Mouse (Mus musculus) left cerebral cortex, postnatal 10 days (tissue): ENCODE data around the gene Cnpy1. TPM values are rescaled to one million over a fixed set of nuclear protein-coding genes. Genes with fewer than 3 reads are reported as not detected.

Source experiments
- DNase-seq, 2 experiments: peaks; one replicate each; pipeline ENCODE4 v3.0.0; 2021 to 2022; ENCODE audit warnings: low spot score in 2 of 2, mixed read lengths in 1 of 2; ENCODE audit errors: extremely low spot score in 1 of 2
- intact Hi-C: fragments of 180-260 bp; cut with DNase I; formaldehyde crosslinking; loops from one replicate; pipeline ENCODE4 v1.15.1; 2025
- total RNA-seq, 2 experiments: library from RNA; stranded (reverse); gene quantifications; 2 replicates each; pipeline ENCODE4 v1.2.3; 2021

The Cnpy1 gene
- total RNA-seq, result under 1 TPM; 0.17 to 0.20 TPM

DNA sequence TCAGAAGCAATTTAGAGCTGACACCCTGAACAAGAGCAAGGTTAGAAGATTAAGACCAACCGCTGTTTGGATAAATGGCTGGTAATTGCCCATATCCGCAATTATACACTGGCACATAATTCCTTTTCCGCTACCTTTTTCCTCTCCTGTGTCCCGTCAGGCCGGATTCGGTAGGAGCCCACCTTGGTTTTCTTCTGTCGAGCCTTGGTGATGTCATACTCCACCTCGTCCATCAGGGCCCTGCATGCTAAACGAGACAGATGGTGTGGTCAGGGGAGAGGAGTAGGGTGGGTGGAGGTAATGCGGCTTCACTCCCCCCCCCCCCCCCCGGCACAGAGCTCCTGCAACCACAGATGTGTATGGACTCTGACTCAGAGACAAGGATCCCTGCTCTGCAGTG lies at the start of gene Cnpy1:
Cnpy1 (minus strand) TSS at position 233 of the 400 bp plus-strand sequence.
- intact Hi-C loops, result no loop called here
- DNase-seq, result no peak

DNA sequence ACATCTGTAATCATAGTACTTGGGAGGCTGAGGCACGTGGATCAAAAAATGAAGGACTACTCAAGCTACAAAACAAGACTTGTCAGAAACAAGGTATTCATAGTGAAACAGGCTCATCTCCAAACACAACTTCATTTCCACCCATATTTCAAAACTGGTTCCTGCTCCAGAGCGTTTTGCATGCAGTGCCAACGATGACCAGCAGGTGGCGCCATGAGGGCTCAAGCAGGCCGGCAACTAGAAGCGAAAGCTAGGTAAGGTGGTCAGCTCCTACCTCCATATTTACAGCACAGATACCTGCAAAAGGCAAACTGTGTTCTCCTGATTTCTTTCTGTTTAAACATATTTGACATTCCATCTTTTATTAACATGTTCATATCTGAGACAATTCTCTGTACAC lies 48.4 kb upstream of the Cnpy1 start:
- intact Hi-C loops, result loop anchor here (5.0 kb wide), 1 partner anchor 93 kb away; no protein-coding TSS in a partner anchor
- peak; percentile 49 to 85 for DNase-seq

DNA sequence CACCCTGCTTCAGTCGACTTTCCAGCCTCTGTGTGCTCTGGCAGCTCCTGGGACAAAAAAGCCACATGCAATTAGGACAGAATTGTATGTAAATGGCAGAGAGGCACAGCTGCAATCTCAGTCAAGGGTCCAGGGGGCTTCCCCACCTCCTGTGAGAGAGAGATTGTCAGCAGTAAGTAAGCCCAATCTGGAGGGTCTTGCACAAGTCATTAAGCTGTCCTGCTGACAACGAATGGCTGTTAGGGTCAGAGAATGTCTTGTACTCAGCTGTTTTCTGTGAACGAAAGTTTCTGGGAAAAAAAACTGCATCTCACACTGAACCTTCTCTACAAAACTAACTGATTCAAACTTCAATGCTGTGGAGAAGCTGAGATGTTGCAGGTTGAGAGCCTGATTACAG lies 46.7 kb upstream of the Cnpy1 start:
- no peak for DNase-seq
- intact Hi-C loops, result loop anchor here (5.0 kb wide), 1 partner anchor 95 kb away; no protein-coding TSS in a partner anchor

DNA sequence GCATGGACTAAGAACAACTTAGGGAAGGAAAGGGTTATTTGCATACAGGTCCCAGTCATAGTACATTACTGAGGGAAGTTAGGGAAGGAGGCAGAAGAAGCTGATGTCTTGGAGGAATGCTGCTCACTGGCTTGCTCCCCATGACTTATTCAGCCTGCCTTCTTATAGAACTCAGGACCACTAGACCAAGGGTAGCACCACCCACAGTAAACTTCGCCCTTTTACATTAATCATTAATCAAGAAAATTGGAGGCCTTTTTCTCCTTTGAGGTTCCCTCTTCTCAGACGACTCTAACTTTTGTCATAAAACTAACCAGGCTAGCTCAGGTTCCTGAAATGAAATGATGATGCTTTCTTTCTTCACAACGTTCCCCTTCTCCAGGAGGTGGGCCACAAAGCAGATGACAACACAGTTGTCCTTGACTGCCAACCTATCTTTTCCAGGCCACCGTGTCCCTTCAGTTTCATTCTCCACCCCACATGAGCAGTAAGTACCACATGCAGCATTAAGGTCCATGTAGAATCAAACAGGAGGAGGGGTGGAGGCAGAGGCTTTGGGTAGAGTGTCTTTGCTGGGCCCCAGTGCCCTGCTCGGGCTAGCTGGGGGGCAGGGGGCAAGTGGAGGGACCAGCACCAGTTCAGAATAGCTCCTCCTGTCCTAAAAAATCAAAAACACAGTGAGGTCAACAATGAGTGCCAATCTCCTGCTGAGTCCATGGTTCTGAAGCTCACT lies 45.7 kb upstream of the Cnpy1 start:
- DNase-seq, result no peak
- intact Hi-C loops, result loop anchor here (5.0 kb wide), 1 partner anchor 96 kb away; no protein-coding TSS in a partner anchor

DNA sequence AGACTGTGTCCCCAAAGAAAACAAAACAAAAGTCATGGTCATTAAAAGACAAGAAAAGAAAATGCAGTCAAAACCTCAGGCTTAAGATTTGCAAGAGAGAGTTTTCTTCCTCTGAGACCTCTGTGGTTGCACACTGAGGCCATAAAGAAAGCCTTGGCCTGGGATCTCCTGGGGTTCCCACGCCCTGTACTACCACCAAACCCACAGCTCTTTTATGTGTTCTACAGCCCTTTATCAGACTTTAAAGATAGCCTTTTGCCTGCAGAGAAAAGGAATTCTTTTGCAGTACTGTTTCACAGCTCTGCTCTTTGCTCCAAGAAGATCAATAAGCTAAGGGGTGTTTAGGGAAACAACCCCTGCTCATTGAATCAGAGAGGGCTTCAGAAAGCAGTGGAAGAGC lies 45.0 kb upstream of the Cnpy1 start:
- no peak for DNase-seq
- intact Hi-C loops, result loop anchor here (5.0 kb wide), 1 partner anchor 97 kb away; no protein-coding TSS in a partner anchor

DNA sequence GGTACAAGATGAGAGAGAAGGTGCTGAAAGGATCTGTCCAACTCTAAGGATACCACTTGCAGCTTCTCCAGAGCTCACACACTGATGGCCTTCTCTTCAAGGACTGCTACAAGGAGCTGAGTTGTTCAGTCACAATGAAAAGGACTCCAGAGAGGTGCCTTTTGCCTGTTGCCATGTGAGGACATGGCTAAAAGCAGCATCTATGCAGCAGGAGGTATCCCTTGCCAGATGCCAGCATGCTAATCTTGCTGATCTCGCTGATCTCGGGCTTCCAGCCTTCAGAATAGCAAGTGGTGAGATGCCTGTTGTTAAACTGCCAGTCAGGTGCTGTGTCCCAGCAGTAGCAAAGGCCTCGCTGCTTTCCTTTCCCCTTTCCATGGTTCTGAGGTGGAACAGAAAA lies 43.5 kb upstream of the Cnpy1 start:
- intact Hi-C loops, result no loop called here
- DNase-seq, result no peak

DNA sequence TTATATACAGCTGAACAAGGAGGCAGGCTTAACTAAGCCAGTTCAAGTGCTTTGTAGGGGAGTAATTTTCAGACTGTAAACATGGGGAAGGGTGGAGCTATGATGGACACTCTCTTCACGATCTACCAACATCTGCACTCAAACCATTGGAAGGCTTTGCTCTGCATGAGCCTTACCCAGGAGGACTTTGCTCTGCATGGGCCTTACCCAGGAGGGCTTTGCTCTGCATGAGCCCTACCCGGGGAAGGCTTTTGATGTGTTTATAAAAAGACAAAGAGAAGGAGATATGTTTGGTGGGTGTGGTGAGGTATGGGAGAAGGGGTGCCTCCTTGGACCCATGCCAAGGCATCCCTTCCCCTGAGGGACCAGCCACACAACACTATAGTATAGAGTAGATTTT lies 31.7 kb upstream of the Cnpy1 start:
- DNase-seq, result no peak
- intact Hi-C loops, result no loop called here

DNA sequence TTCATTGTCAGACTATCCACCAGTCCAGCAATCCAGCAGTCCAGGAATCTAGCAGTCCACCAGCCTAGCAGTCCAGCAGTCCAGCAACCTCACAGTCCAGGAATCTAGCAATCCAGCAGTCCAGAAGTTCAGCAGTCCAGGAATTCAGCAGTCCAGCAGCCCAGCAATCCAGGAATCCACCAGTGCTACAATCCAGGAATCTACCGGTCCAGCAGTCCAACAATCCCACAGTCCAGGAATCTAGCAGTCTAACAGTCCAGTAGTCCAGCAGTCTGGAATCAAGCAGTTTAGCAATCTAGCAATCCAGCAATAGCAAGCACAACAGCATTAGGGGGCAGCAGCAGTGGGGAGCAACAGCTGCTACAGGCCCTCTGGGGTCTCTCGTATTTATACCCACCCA lies 27.2 kb upstream of the Cnpy1 start:
- intact Hi-C loops, result no loop called here
- no peak for DNase-seq

DNA sequence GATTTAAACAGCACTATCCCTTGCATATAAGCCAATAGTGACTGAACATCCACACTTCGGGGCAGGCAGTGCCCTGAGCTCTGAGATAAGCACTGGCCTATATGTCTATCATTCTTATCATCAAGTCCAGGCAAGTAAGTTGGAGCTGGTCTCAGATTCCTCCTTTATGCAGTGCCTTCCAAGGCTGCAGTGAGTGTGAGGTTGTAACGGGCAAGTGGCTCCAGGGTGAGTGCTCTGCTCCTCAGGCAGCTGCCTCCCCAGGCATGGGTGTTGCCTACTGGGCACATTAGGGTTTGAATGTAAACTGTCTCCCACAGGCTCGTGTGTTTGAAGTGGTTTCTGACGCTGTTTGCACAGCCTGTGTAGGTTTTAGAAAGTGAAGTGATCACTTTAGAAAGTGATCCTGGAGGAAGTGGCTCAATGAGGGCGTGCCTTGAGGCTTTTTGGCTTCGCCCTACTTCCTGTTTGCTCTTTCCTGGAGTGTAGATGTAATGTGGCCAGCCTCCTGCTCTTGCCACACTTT lies 23.9 kb upstream of the Cnpy1 start:
- intact Hi-C loops, result no loop called here
- DNase-seq, result no peak

DNA sequence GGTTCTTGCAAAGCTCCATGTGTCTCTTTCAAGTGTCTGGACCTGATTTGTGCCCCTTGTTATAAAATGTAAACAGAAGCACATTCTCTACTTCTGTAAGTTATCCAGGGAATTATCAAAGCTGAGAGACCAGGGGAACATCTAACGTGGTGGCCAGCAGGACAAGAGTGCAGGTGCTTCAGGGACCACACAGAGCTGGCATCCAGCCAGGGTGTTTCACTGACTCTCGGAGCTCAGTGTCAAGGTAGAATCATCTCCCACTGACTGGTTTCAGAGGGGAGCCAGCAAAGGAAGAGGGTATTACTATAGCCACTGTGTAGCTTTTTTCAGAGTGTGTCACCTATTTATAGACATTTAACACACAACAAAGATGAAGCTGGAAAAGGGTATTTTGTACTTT lies 22.0 kb upstream of the Cnpy1 start:
- peak in 1 of 2 experiments; percentile 34 for DNase-seq
- intact Hi-C loops, result no loop called here

DNA sequence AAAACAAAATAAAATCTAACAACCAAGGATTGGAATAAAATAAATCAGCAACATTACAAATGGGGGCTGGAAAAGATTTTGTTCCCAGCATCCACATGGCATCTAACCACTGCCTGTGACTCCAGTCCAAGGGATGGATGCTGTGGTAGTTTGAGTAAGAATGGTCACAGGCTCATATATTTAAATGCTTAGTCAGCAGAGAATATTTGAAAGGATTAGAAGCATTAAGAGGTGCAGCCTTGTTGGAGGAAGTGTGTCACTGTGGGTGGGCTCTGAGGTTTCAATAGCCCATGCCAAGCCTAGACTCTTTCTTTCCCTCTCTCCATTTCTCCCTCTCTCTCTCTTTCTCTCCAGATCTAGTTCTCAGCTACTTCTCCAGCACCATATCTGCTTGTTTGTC lies 20.0 kb upstream of the Cnpy1 start:
- intact Hi-C loops, result no loop called here
- no peak for DNase-seq

DNA sequence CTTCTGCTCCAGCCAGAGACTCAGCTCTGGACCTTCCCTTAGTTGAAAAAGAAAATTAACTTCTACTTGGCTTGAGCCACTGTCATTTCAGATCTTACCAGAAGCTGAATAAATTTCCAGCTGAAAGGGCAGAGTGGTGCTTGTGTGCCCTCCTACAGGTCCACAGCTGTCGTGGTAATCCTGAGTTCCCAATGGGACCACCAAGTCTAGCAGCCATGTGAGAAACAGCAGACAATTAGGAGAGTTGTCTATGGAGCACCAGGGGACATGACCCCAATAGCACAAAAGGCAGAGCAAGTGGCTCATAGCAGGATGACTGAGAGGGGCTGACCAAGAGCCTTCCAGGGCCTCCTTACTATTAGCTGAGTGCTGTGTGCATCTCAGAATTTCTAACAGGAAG lies 18.2 kb upstream of the Cnpy1 start:
- intact Hi-C loops, result no loop called here
- no peak for DNase-seq

DNA sequence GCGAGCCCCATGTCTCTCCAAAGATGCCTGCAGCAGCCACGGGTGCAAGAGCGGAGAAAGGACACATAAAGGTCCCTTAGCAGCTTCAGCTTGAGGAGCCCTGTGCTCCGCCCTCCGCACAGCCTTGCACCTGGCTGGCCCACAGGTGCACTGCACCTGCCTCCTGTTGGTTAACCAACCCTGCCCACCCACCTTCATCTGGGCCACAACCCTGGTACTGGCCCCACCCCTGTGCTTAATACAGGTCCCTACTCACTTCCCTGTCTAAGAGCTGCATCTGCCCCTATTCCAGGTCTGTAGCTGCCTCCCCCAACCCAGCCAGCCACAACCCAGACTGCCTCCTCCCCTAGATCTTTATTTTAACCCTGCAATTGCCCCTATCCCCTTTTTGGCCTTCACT lies 16.5 kb upstream of the Cnpy1 start:
- intact Hi-C loops, result no loop called here
- DNase-seq, result no peak

DNA sequence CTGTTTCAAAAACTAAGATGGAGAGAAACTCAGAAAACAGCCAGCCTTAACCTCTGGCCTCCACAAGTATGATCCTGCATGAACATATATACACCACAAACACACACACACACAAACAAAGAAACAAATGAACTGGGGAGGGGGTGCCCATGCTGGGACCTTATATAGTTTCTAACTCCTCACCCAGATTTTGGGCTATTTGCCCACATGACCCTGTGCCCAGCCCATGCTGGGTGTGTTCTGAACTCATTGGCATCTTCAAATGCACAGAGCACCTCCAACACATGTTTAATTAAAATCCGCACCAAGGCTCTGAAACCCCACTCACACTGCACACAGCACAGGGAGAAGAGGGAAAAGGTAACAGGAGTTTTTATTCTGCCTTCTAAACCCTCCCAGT lies 14.3 kb upstream of the Cnpy1 start:
- DNase-seq, result no peak
- intact Hi-C loops, result no loop called here

DNA sequence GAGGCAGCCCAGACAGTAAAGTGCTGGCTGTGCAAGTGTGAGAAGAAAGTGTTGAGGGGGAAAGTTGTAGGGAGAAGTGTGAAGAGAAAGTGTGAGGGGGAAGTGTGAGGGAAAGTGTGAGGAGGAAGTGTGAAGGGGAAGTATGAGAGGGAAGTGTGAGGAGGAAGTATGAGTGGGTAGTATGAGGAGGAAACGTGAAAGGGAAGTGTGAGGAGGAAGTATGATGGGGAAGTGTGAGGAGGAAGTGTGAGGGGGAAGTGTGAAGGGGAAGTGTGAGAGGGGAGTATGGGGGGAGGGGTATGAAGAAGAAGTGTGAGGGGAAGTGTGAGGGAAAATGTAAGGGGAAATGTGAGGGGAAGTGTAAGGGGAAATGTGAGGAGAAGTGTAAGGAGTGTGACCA lies 13.8 kb upstream of the Cnpy1 start:
- no peak for DNase-seq
- intact Hi-C loops, result no loop called here

DNA sequence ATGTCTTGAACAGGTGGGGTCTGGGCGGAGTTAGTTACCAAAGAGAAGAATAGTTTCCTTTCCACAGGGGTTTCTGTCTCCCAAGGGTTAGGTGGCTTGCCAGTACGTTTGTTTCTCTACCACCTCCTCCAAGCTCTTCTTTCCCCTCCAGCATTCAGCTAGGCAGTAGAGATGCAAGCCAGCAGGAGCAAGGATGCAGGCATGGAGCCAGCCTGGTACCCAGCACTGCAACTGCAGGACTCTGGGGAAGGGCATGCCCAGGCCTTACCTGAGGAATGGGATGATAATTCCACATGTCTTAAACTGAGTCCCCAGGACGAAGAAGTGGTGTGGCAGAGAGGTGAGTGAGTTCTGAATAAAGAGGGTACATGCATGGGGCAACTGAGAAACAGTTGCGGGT lies 12.2 kb upstream of the Cnpy1 start:
- intact Hi-C loops, result no loop called here
- DNase-seq, result no peak

DNA sequence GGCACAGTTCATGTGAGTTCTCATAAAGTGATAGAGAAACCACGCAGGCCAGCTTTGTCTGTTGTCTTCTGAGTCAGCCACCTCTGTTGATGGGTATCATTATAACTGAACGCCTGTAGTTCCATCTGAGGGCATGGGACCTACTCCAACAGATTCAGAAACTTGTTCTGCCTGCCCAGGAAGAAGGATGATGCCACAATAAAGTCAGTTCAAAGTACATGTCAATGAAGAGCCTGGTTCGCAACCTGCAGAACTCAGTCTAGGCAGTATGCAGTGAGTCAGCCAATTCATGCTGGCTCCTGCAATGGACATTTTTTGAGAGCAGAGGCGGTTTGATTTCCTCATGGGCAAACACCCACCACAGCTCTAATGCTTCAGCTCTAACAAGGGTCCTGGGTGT lies 7.4 kb upstream of the Cnpy1 start:
- intact Hi-C loops, result no loop called here

DNA sequence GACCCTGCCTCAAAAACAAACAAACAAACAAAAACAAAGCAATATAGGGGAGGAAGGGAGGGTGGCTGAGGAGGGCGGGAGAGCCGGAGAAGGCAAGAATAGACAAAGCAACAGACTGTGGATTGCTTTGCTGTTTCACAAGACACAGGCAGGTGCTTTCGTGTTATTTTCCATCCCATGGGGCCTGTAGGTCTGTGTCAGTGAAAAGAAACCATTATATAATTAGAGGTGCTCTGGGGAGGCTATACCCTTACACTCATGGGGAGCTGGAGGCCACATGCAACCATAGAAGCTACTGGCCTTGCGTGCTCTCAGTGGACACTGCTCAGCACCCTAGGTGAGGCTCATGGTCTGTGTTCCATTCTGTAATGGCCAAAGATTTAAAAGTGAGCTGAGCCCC lies 6.7 kb upstream of the Cnpy1 start:
- intact Hi-C loops, result no loop called here
- DNase-seq, result no peak

More for the DNA sequence above, 7.4 kb upstream of the Cnpy1 start:
- no peak for DNase-seq

DNA sequence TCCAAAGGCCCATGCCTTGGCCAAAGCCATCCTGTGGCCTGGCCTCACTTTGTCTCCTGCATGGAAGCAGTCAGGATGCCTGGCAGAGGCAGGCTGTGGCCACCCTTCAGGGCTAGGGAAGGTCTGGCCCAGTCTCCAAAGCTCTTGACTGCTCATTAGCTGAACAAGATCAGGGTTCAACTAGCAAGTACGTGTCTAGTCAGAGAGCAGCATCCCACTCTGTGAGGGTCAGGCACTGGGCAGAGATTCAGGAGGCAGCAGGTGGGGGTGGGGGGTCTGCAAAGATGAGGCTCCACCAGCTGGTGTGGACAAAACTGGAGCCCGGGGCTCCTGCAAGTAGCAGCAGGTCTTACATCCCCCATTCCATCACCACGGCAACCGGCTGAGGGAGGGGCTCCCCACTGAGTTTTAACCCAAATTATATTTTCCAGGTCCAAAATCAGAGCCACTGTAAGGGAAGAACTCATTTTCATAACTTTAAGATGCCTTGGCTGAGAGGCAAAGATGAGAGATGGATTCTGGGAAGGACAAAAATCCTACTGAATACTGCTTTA lies 5.7 kb upstream of the Cnpy1 start:
- intact Hi-C loops, result no loop called here
- DNase-seq, result peak; percentile 46 to 57

DNA sequence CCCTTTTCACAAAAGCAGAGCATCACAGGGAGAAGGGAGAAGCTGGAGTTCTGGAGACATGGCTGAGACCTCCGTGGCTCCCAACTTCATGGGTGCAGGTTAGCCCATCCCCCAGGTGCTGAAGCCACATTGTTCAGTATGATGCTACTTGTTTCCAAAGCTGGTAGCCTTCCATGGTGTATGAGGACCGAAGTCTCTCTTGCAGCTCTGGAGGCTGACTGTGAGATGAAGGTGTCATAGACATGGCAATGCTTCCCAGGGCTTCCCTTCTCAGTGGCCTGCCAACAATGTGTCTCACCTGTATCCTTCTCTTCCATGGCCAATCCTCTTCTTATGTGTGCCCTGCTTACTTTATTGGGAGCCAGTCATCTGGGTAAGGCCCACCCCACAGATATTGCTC lies 4.9 kb upstream of the Cnpy1 start:
- DNase-seq, result no peak
- intact Hi-C loops, result no loop called here
